Mouse (Mus musculus) megakaryocyte-erythroid progenitor cell, adult 5 weeks (primary cell): ENCODE results near the gene Ifitm2. TPM values are rescaled to one million over a fixed set of nuclear protein-coding genes. Genes with fewer than 3 reads are reported as not detected.

Experiments
- polyA plus RNA-seq: library from polyadenylated mRNA; stranded (reverse); fragments of >175 nt; gene quantifications from 2 replicates; pipeline ENCODE4 v1.2.3, GENCODE M21; 2012

The Ifitm2 gene
- 395 and 470 TPM in 2 replicates for polyA plus RNA-seq

DNA sequence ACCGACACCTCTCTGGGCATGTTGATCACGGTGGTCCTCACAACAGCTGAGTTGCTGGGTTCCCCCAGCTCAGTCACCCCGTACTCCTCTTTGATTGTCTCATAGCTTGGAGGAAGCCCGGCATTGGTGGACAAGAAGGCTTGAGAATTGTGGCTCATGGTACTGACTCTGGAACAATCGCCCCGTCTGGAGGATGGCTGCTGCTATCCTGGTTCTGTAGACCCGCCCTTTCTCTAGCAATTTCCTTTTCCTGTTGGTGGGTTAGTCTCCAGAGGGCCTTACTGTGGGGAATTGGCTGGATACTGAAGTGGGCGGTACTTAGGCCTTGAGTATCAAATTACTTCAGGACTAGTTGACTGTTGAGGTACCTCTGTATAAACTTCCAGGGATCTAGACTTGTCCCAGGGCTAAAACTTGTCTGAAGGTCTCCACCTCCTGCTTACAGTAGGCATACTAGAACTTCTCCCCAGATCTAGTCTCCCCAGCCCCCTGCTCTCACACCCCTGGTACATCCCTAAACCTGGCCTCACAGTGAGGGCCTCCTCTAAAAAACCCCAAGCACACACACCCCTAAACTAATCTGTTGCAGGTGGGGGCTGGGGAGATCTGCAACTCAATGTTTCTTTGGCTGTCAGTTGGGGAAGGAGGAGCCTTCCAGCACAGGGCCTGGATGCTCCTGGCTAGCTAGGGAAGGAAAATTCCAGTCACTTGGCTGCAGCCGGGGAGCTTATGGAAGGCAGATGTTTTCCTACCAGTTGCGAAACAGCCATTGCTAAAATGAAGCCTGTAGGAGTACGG is at the start of gene Ifitm2, which contains the start of gene Gm45717:
TSS of gene Ifitm2 (minus strand) at position 230 of the 798 bp plus-strand sequence.
TSS of gene Gm45717 (minus strand) at position 180 of the 798 bp plus-strand sequence.

DNA sequence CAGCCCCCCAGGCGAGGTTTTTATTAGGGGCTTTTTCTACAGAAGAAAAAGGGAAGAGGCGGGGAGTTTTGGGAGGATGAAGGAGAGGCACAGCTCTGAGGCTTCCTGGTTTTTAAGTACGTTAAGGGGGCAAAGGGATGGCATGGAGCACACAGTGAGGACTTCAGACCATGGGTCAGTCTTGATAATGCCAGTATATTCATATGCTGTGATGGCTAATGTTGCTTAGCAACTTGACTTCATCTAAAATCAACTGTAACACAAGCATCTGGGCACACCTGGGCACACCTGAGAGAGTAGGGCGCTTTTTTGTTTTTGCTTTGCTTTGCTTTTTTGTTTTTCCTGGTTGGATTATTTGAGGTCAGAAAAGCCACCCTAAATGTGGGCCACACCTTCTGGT is 11.1 kb upstream of the Ifitm2 start, which contains the start of gene Ifitm1:
TSS of gene Ifitm1 (plus strand) at position 301 of the 400 bp plus-strand sequence.

DNA sequence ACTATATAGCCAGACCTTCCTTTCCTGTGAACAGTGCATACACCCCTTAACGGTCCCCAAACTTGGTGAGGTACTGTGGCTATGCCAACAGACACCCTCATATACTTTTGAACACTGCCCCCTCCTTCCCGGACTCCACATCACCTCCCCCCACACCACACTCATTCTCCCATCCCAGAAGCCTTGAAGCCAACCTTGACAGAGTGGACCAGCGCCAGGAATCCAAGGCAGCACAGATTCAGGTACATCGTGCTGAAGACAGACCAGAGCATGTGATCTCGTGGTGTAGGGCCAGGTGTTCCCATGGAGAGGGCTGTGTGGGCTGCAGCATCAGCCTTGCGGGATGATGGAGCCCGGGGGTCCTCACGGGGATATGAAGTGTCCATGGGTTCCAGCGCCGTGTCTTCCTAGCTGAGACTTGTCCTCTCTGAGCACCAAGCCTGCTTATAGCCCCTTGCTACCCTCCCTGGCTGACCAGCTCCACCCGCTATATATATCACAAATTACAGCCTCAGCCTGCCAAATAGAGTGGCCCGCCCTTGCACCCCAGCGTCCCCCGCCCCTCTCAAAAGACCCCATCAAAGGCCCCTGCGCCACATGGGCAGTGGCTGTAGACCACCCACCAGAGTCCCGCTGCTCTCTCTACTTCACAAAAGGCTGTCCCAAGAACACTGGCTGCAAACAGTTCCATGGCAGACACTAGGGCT is 5.8 kb downstream of the Ifitm2 start, which contains the start of gene Ifitm5:
TSS of gene Ifitm5 (minus strand) at position 468 of the 707 bp plus-strand sequence.

DNA sequence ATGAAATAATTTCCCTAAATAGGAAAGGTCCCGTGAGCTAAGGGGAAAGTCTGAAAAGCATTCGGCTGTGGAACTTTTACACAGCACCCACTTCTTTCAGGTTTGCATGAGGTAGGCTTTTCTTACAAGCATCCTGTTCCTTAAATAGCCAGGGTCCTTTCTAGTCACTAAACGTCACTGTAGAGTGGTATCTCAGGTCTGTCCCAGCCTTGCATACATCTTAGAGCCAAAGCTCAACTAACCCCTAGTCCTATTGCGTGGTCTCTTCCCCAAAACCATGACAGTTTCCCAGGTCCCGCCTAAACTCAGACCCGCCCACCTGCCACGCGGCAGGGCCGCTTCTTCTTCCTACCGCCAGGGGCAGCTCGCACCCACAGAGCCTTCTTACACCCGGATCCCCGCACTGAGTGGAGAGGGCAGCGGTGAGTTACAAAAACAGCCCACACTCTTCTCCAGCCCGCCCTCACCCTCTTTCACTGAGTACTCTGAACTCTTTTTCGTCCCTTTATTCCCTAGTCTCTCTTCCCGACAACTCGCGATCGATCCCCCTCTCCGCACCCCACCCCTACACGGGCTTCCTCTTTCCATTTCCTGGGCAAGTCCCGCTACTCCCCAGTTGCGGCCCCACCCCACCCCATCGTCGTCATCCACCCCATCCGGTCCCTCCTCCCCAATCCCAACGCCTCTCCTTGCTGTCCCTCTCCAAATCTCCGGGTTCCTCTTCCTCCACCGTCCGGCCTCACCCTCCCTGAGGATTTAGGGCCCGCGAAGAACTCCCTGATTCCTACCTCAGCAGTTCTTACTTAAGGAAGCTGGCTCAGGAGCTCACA is 14.3 kb downstream of the Ifitm2 start, which contains the start of gene Pgghg:
TSS of gene Pgghg (plus strand) at position 170 of the 830 bp plus-strand sequence.

DNA sequence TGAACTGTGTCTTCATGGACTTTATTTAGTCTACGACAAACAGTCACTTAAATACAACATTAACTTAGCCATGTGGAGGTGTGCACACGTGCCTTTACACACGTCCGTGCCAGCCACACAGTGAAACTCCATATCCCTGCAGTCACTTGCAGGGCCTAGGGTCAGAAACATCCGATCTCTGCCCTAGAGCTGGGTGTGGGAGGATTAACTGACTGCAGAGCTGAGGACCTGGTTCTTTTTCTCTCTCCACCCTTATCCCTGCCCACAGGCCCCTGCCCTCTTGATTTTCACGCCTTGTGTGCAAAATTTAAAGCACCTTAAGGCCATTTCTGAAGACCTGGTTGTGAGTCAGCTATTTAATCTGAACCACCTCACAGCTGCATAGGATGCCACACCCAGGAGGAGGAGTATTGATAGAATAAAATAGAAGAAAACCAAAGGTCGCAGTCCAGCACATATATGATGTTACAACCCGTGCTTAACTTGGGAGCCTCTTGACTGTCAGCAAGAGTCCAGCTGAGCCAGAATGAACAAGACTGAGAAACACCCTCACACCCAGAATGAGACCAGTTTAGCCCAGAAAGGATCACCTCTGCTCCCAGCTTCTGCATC is 35.3 kb downstream of the Ifitm2 start, which contains the start of gene Nlrp6:
TSS of gene Nlrp6 (plus strand) at position 485 of the 612 bp plus-strand sequence.

Other genes with a start within 250 kb of the Ifitm2 start
- gene Cyp2e1, start 192.2 kb downstream of the Ifitm2 start, polyA plus RNA-seq, result not detected in 2 replicates
- gene Syce1, start 168.1 kb downstream of the Ifitm2 start, polyA plus RNA-seq, result 0.08 and 2.4 TPM in 2 replicates
- gene Zfp941, start 133.8 kb downstream of the Ifitm2 start, polyA plus RNA-seq, result 0.04 TPM in 1 of 2 replicates, not detected in the other
- gene Urah, start 121.0 kb downstream of the Ifitm2 start, polyA plus RNA-seq, result not detected in 2 replicates
- gene Scgb1c1, start 110.4 kb downstream of the Ifitm2 start, polyA plus RNA-seq, result not detected in 2 replicates
- not detected in 2 replicates for gene Odf3, start 108.2 kb downstream of the Ifitm2 start, polyA plus RNA-seq
- 3.4 and 3.5 TPM in 2 replicates for gene Gm45785, start 99.7 kb downstream of the Ifitm2 start, polyA plus RNA-seq
- 81.9 and 99.2 TPM in 2 replicates for gene Ric8a, start 99.0 kb downstream of the Ifitm2 start, polyA plus RNA-seq
- 12.2 and 15.3 TPM in 2 replicates for gene Bet1l, start 98.4 kb downstream of the Ifitm2 start, polyA plus RNA-seq
- 72.0 and 88.0 TPM in 2 replicates for gene Psmd13, start 74.0 kb downstream of the Ifitm2 start, polyA plus RNA-seq
- 87.3 and 88.0 TPM in 2 replicates for gene Sirt3, start 73.7 kb downstream of the Ifitm2 start, polyA plus RNA-seq
- gene Cox8b, start 55.5 kb downstream of the Ifitm2 start, polyA plus RNA-seq, result not detected in 2 replicates
- gene Nlrp6, start 35.1 kb downstream of the Ifitm2 start, polyA plus RNA-seq, result 0.11 and 0.89 TPM in 2 replicates
- gene Pgghg, start 14.6 kb downstream of the Ifitm2 start, polyA plus RNA-seq, result 12.1 and 13.0 TPM in 2 replicates
- gene Ifitm5, start 5.7 kb downstream of the Ifitm2 start, polyA plus RNA-seq, result 0.30 and 0.40 TPM in 2 replicates
- not detected in 2 replicates for gene Gm45717, start 50 bp downstream of the Ifitm2 start, polyA plus RNA-seq
- 21.2 and 24.3 TPM in 2 replicates for gene Ifitm1, start 11.2 kb upstream of the Ifitm2 start, polyA plus RNA-seq
- 34.6 and 44.1 TPM in 2 replicates for gene Ifitm3, start 54.8 kb upstream of the Ifitm2 start, polyA plus RNA-seq
- gene Ifitm6, start 61.9 kb upstream of the Ifitm2 start, polyA plus RNA-seq, result 2.4 and 4.7 TPM in 2 replicates
- not detected in 2 replicates for gene Gm17387, start 73.1 kb upstream of the Ifitm2 start, polyA plus RNA-seq
- gene B4galnt4, start 105.1 kb upstream of the Ifitm2 start, polyA plus RNA-seq, result 5.3 and 7.4 TPM in 2 replicates
- 5.2 and 6.1 TPM in 2 replicates for gene Pkp3, start 122.2 kb upstream of the Ifitm2 start, polyA plus RNA-seq
- gene Sigirr, start 144.6 kb upstream of the Ifitm2 start, polyA plus RNA-seq, result 25.0 and 28.0 TPM in 2 replicates
- not detected in 2 replicates for gene Ano9, start 161.8 kb upstream of the Ifitm2 start, polyA plus RNA-seq
- 57.1 and 69.8 TPM in 2 replicates for gene Ptdss2, start 166.4 kb upstream of the Ifitm2 start, polyA plus RNA-seq
- 24.0 and 25.0 TPM in 2 replicates for gene Rnh1, start 216.9 kb upstream of the Ifitm2 start, polyA plus RNA-seq
- gene Hras, start 238.0 kb upstream of the Ifitm2 start, polyA plus RNA-seq, result 41.0 and 48.4 TPM in 2 replicates
- gene Lrrc56, start 238.2 kb upstream of the Ifitm2 start, polyA plus RNA-seq, result 6.8 and 8.0 TPM in 2 replicates